Mouse (Mus musculus) forebrain, embryonic 14.5 days (tissue): ENCODE measurements at regions not wholly inside any gene's neighbourhood (a gene's known extent, or its start where the extent isn't known, plus 50 kb on each side); places are given as distances from the start of the nearest gene placed in this dataset.

ENCODE experiments used
- ATAC-seq: fragments of 200-750 bp; cut with Nextera tagmentation; 2 replicates; pipeline ENCODE4 v1.8.0; 2017; ENCODE audit warnings: mild to moderate bottlenecking, moderate library complexity
- DNase-seq: peaks from one replicate; pipeline ENCODE4 v3.0.0-alpha.2; 2015; ENCODE audit warnings: low spot score
- H3K27ac ChIP-seq: fragments of 300-500 bp; sonication (generic); 2 replicates; pipeline ENCODE4 v1.5.1; 2014; ENCODE audit warnings: low read depth, mild to moderate bottlenecking, control low read depth, low read length, moderate library complexity
- H3K27me3 ChIP-seq: fragments of 300-500 bp; sonication (generic); replicated peaks from 2 replicates; pipeline ENCODE4 v1.6.1; 2014; ENCODE audit warnings: low read length, control low read depth, mixed read lengths; ENCODE audit not compliant: control insufficient read depth, insufficient read depth
- H3K36me3 ChIP-seq: fragments of 300-500 bp; sonication (generic); 2 replicates; pipeline ENCODE4 v1.6.1; 2014; ENCODE audit warnings: low read length, control low read depth; ENCODE audit not compliant: control insufficient read depth, insufficient read depth
- H3K4me1 ChIP-seq: fragments of 300-500 bp; sonication (generic); 2 replicates; pipeline ENCODE4 v1.6.1; 2014; ENCODE audit warnings: antibody characterized with exemption, low read length, control low read depth; ENCODE audit not compliant: control insufficient read depth, insufficient read depth
- H3K4me2 ChIP-seq: fragments of 300-500 bp; sonication (generic); 2 replicates; pipeline ENCODE4 v1.6.1; 2014; ENCODE audit warnings: mild to moderate bottlenecking, control low read depth, low read length
- H3K4me3 ChIP-seq: fragments of 300-500 bp; sonication (generic); 2 replicates; pipeline ENCODE4 v1.5.1; 2014; ENCODE audit warnings: low read depth, low read length, control low read depth
- H3K9ac ChIP-seq: fragments of 300-500 bp; sonication (generic); 2 replicates; pipeline ENCODE4 v1.6.1; 2014; ENCODE audit warnings: mild to moderate bottlenecking, low read length, control low read depth, moderate library complexity
- H3K9me3 ChIP-seq: fragments of 300-500 bp; sonication (generic); replicated peaks from 2 replicates; pipeline ENCODE4 v1.6.1; 2016; ENCODE audit warnings: low read length, control low read depth, mixed read lengths; ENCODE audit not compliant: control insufficient read depth
- WGBS: fragments of 180-500 bp; shearing (Covaris S2); extraction: QIAGEN DNeasy Blood & Tissue Kit; methylation state at CpG from one replicate; pipeline ENCODE4 v1.1.7; 2014; 5-methylcytosine and 5-hydroxymethylcytosine counted together

DNA sequence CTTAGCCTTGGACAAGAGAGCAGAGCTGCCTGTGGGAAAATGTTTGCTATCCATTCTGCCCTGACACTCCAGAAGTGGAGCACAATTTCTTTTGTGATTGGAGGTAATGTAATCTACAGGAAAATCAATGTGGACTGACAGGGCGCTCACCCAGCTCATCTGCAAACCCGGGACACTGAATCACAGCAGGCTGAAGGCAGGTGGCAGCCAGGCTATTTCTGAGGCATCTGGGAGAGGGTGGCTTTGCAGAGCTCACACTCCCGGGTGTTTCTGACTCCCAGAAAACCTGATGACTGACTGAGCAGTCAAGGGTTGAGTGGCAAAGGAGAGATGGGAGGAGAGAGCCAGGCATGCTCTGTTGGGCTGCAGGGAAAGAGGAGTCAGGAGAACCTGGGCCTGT is 524.4 kb downstream of the Bnc2 start:
- ATAC-seq = no peak
- Histone ChIP-seq H3K4me2 (no peak overlapping the region), H3K4me3 (no peak overlapping the region), H3K27me3 (no peaks in the 10 kb centered on the region), H3K9me3 (no peaks in the 10 kb centered on the region), H3K4me1 (no peaks in the 10 kb centered on the region), H3K9ac (no peak overlapping the region), H3K27ac (no peak overlapping the region), H3K36me3 (no peaks in the 10 kb centered on the region)
- no peak for DNase-seq
- WGBS = 52% methylated on average over 3 of the region's 3 CpGs

DNA sequence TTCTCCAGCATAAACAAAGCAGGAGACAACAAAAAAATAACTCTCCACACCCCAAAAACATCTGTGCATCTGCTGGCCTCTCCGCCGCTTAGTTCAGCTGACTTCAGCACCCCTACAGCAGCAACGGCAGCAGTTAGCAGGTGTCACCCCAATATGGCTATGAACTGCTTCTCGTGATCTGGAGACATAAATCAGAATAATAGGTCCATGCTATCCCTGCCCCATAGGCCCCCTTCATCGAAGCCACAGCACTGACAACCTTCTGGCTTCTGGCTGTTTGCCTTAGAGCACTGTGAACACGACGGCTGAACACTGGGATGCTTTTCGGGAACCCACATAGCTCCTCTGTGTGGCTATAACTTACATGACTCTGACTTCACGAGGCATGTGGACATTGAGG is 523.8 kb downstream of the Bnc2 start:
- ATAC-seq (no peak), DNase-seq (no peak)
- no peaks in the 10 kb centered on the region for H3K4me1 ChIP-seq
- WGBS = 81% methylated on average over 9 of the region's 9 CpGs
- no peak overlapping the region for H3K27ac ChIP-seq
- H3K36me3 ChIP-seq = no peaks in the 10 kb centered on the region
- no peaks in the 10 kb centered on the region for H3K9me3 ChIP-seq
- no peak overlapping the region for H3K9ac ChIP-seq
- no peaks in the 10 kb centered on the region for H3K27me3 ChIP-seq
- no peak overlapping the region for H3K4me2 ChIP-seq
- no peak overlapping the region for H3K4me3 ChIP-seq

DNA sequence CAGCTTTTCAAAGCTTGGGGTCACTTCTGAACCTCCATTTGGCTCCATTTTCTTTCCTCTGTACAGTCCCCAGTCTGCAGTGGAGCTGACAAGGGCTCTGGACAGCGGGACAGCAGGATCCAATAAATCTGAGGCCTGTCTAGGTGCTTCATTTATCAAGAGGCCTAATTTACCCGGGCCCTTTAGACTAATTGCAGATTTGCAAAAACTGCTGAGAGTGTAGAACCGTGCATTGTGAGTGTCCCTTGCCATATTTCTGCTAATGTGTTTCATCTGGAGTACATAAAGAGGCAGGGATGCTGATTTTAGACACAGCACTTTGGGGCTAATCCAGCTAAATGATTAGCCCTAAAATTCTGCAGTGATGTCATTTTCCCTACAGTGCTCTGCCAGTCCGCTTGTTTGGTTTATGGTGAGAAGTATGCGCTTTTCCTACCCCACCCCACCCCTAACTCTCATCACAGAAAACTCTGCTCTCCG is 523.1 kb downstream of the Bnc2 start:
- H3K27ac ChIP-seq = no peak overlapping the region
- H3K4me3 ChIP-seq = no peak overlapping the region
- H3K9me3 ChIP-seq = no peaks in the 10 kb centered on the region
- WGBS = 44% methylated on average over 6 of the region's 6 CpGs
- no peaks in the 10 kb centered on the region for H3K27me3 ChIP-seq
- ATAC-seq (peak; percentile 29; the same call in 1 of the 2 replicates), DNase-seq (no peak)
- no peaks in the 10 kb centered on the region for H3K4me1 ChIP-seq
- H3K36me3 ChIP-seq = no peaks in the 10 kb centered on the region
- H3K9ac ChIP-seq = no peak overlapping the region
- H3K4me2 ChIP-seq = no peak overlapping the region

DNA sequence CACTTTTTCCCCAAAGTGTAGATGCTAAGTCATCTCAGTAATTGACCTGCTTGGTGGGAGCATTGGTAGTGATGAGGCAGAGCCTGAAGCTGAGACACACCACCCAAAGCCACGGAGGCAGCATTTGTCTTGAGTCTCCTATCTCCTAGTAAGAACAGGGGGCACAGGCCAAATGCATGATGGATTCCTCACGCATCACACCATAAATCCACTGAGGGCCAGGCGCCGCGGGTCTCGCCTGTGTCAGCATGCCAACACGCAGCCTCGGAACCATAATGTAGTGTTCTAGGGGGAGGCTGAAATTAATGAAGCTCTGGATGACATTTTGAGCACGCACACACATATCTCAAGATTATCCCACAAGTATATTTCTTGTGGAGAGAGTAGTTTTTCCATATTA is 521.5 kb downstream of the Bnc2 start:
- H3K4me3 ChIP-seq = no peak overlapping the region
- no peak overlapping the region for H3K27ac ChIP-seq
- no peaks in the 10 kb centered on the region for H3K9me3 ChIP-seq
- H3K36me3 ChIP-seq = no peaks in the 10 kb centered on the region
- WGBS = 96% methylated on average over 9 of the region's 9 CpGs
- DNase-seq = no peak
- no peak overlapping the region for H3K9ac ChIP-seq
- H3K4me1 ChIP-seq = no peaks in the 10 kb centered on the region
- no peaks in the 10 kb centered on the region for H3K27me3 ChIP-seq
- H3K4me2 ChIP-seq = no peak overlapping the region
- ATAC-seq = no peak

DNA sequence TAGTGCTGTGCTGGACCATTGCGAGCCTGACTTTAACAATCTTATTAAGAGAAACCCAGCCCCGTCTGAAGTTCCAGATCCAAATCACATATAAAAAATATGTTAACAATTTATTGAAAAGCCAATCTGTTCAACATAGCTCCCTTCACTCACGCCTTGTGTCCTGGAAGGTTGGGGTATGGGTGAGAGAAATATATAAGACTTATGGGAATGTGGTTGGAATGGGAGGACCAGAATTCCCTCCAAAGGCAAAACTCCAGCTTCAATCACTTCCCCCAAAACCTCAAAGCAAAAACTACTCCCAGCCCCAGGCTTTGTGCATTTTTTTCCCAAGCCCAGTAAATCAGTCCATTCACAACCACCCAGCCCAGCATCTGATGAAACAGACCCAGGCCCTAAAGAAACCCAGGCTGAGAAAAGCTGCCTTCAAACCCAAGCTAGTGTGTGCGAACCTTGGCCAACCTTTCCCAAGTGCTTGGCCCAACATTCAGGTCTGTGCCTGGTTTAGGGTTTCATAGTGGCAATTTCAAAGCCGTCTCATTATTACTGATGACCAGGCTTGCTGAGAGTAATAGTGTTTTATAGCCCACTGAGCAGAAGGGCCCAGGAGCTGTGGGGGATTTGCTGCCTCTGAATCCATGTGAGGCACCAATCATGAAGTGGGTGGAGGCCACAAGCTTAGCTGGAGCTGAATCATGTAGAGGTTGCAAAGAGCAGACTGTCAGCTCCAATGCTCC is 517.0 kb downstream of the Bnc2 start:
- 83% methylated on average over 5 of the region's 5 CpGs for WGBS
- Histone ChIP-seq H3K9me3 (no peaks in the 10 kb centered on the region), H3K27me3 (no peaks in the 10 kb centered on the region), H3K9ac (no peak overlapping the region), H3K4me2 (no peak overlapping the region), H3K4me3 (no peak overlapping the region), H3K4me1 (no peaks in the 10 kb centered on the region), H3K36me3 (no peaks in the 10 kb centered on the region), H3K27ac (no peak overlapping the region)
- DNase-seq (no peak), ATAC-seq (no peak)

DNA sequence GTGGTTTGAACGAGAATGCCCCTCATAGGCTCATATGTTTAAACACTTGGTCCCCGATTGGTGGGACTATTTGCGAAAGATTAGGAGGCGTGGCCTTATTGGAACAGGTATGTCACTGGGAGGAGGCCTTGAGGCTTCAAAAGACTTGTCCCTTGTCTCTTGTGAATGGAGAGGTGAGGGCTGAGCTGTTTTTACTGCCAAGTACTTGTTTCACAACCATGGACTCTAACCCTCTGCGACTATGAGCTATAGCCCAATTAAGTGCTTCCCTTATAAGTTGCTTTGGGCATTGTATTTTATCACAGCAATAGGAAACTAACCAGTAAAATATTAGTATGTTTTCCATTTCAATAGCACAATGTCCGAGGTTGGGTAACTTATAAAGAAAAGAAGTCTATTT is 511.7 kb downstream of the Bnc2 start:
- Histone ChIP-seq H3K4me1 (no peaks in the 10 kb centered on the region), H3K9ac (no peak overlapping the region), H3K27ac (no peak overlapping the region), H3K27me3 (no peaks in the 10 kb centered on the region), H3K4me3 (no peak overlapping the region), H3K9me3 (no peaks in the 10 kb centered on the region), H3K36me3 (no peaks in the 10 kb centered on the region), H3K4me2 (no peak overlapping the region)
- DNase-seq = no peak
- no peak for ATAC-seq
- 90% methylated on average over 6 of the region's 6 CpGs for WGBS

DNA sequence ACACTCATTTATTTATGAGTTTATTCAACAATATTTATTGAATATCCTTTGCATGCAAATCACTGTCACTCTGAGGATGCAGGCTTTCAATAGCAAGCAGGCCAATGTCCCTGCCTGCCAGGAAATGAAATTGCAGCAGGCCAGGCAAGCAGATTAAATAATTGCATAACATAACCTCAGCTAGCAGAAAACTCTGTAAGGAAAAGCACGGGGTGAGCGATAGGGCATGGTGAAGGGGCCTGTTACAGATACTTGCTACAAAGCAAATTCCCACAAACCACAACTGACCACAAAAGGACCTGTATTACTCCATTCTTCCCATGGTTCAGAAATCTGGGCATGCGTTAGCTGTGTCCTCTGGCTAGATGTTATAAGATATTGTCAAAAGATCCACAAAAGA is 509.8 kb downstream of the Bnc2 start:
- Histone ChIP-seq H3K27ac (no peak overlapping the region), H3K9me3 (no peaks in the 10 kb centered on the region), H3K9ac (no peak overlapping the region), H3K4me1 (no peaks in the 10 kb centered on the region), H3K36me3 (no peaks in the 10 kb centered on the region), H3K4me2 (no peak overlapping the region), H3K27me3 (no peaks in the 10 kb centered on the region), H3K4me3 (no peak overlapping the region)
- no peak for ATAC-seq
- DNase-seq = no peak
- 95% methylated on average over 3 of the region's 3 CpGs for whole genome bisulfite sequencing

DNA sequence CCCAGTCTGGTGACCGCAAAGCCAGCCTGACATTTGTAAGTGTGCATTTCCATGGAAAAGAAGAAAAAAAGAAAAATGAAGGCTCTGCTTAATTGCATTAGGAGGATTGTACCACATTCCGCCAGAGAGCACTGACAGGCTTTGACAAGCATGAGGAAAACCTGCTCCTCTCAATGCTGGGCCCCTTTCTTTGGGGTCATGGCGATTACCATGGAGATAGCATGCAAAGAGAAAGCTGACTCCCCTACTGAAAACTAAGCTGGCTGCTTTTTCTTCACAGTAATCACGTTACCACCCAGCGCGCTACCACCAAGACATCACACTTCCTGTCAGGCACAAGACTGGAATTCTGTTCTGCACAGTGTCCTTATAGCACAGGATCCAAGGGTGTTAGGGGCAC is 502.2 kb downstream of the Bnc2 start:
- H3K36me3 ChIP-seq = no peaks in the 10 kb centered on the region
- H3K4me2 ChIP-seq = no peak overlapping the region
- H3K4me3 ChIP-seq = no peak overlapping the region
- no peaks in the 10 kb centered on the region for H3K9me3 ChIP-seq
- peak; percentile 39 for DNase-seq
- 0 out of 2 replicates have a peak, but pooled peaks have one; percentile 48 for ATAC-seq
- H3K27me3 ChIP-seq = no peaks in the 10 kb centered on the region
- H3K27ac ChIP-seq = no peak overlapping the region
- WGBS = 20% methylated on average over 6 of the region's 6 CpGs
- H3K4me1 ChIP-seq = peaks cover 7% of the 10 kb centered on the region; the same call in 1 of the 2 replicates
- no peak overlapping the region for H3K9ac ChIP-seq

DNA sequence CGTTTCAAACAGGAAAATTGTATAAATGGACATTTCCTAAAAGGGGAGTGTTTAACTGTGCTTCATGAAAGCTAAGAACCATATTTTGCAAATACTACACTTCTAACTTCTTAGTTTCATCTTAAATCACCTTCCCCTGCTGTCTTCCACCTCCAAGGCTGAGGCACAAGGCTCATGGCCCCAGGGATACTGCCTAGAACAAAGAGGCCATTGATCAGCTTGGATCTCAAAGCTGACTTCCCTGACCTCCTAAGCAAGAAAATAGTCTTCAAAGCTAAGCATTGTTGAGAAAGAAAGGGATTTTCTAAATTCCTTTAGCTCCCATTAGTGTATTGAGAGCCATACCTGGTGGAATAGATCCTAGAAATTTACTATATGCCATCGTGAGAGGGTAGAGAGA is 501.6 kb downstream of the Bnc2 start:
- no peaks in the 10 kb centered on the region for H3K27me3 ChIP-seq
- H3K4me1 ChIP-seq = peaks cover 8% of the 10 kb centered on the region; the same call in 1 of the 2 replicates
- ATAC-seq (no peak), DNase-seq (no peak)
- H3K9me3 ChIP-seq = no peaks in the 10 kb centered on the region
- no peak overlapping the region for H3K27ac ChIP-seq
- no peak overlapping the region for H3K4me2 ChIP-seq
- H3K36me3 ChIP-seq = no peaks in the 10 kb centered on the region
- no peak overlapping the region for H3K9ac ChIP-seq
- no peak overlapping the region for H3K4me3 ChIP-seq
- 53% methylated on average over 2 of the region's 2 CpGs for WGBS
